Mouse (Mus musculus): ENCODE results near the gene Vmn1r188.
A peak's percentile ranks its signal among the peaks of the same experiment; 100 is the strongest.
"Not testable (repeated sequence)": the region's sequence is repeated elsewhere in the genome, so short reads cannot be mapped to it uniquely, and the experiment has no call there.

Gene Vmn1r188

DNA sequence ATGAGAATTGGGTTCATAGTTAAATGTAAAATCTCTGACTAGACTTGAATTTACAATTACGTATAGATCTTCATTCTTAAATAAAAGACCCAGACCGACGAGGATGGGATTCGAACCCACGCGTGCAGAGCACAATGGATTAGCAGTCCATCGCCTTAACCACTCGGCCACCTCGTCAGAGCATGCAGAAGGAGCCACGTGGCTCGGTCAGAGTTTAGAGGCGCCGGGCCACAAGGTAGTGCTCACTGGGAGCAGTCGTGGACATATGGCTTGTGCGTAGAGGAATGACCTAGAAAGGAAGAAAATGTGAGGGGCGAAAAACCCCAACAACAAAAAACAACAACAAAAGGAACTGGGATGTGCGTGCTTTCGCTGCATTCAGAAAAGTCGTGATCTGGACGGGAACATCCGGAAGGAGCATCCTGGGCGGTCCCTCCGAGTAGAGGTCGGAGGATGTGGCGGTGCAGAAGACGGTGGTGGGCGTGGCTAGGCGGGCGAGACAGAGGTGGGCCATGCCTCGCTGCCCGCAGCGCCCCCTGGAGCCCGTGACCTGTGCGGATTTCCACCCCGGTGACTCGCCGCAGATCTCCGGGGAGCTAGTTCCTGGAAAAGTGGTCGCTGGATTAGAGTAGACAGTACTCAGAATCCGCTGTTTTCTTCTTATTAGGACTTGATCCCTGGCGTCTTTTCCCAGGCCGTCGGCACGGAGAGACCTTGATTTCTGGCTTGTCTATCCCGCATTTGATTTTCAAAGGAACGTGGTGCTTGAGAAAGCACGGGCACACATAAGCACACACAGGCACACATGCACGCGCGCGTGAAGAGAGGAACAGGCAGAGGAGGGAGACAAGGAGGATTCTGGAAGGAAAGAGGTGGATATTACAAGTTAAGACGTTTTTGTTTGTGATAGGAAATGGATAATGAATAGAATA is 33.4 kb upstream of the Vmn1r188 start:
- peak; percentile 95 for DNase-seq

DNA sequence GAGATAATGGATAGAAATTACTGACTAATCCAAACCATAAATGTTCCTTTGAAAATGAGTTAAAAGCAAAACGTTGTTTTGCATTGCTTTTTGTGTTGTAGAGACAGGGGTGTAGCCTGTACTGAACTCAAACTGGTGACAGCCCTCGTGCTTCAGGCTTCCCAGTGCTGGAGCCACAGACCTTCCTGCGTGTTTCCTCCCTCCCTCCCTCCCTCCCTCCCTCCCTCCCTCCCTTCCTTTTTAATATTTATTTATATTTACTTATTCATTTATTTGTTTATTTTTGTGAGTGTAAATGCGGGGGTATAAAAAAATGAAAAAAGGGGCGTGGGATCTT is 32.7 kb upstream of the Vmn1r188 start:
- no peak for DNase-seq

DNA sequence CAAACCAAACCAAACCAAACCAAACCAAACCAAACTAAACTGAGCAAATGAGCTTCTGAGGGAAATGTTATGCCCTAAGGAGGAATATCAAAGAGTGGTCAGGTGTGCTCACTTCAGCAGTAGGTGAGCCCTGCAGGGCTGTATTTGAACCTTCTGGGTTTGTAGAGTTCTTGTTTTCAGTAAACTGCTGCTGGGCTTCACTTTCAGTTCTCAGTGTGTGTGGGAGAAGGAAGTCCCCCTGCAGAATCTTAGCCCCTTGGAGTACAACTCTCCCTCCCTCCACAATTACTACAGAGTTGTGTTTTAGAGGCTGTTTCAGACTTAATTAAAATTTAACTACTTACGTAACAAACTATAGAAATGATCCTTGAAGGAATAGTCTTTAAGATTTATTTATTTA is 30.5 kb upstream of the Vmn1r188 start:
- DNase-seq, result no peak

DNA sequence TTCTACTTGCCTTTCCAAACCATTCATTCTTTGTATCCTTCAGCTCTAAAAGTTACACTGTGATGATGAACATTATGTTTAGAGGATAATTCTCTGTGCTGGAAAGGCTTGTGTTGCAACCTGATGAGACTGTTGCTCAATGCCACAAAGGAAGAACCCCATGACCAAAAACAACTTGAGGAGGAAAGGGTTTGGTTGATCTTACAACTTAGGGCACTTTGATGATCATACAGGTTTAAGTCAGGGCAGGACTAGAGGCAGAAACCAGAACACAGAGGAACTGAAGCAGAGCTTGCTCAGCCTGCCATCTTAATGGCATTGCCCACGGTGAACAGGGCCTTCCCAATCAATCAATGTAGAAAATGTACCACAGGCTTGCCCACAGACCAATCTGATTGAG is 22.8 kb upstream of the Vmn1r188 start:
- DNase-seq, result no peak

DNA sequence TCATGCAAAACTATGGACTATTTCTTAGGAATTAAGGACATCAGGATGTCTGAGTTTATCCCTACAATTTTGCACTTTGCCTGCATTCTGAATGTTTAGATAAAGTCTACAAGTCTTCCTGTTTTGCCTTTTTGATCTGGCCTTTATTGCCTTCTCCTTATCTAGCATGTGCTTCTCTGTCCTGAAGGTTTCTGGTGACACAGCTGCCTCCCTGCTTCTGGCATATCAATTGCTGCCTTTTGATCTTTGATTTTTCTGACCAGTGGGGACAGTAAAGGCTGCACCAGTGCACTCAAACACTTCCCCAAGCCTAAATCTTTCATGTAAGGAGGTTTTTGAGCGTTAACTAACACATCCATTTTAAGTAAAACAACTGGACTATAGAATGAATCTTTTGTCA is 20.8 kb upstream of the Vmn1r188 start:
- DNase-seq, result no peak

DNA sequence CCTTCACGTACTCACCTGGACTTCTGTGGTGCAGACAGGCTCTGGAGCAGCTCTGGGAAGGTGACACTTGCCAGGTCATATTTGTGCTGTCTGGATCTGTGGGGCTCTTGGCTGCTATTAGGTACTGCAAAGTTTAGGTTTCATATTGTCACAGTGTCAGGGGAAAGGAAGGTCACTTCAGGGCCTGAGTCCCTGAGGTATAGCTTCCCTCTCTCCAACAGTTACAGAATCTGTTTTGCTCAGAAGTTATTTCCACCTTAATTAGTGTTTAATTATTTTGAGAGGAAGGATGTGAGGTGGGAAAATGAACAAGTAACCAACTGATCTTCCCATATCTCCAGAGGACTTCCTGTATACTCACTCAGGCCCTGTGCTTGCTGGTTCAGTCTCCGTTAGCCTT is 21.5 kb downstream of the Vmn1r188 start, which contains the start of gene Vmn1r189:
Gene Vmn1r189 (minus strand): TSS at position 101 of the 400 bp plus-strand sequence.
- not testable (repeated sequence) for DNase-seq

DNA sequence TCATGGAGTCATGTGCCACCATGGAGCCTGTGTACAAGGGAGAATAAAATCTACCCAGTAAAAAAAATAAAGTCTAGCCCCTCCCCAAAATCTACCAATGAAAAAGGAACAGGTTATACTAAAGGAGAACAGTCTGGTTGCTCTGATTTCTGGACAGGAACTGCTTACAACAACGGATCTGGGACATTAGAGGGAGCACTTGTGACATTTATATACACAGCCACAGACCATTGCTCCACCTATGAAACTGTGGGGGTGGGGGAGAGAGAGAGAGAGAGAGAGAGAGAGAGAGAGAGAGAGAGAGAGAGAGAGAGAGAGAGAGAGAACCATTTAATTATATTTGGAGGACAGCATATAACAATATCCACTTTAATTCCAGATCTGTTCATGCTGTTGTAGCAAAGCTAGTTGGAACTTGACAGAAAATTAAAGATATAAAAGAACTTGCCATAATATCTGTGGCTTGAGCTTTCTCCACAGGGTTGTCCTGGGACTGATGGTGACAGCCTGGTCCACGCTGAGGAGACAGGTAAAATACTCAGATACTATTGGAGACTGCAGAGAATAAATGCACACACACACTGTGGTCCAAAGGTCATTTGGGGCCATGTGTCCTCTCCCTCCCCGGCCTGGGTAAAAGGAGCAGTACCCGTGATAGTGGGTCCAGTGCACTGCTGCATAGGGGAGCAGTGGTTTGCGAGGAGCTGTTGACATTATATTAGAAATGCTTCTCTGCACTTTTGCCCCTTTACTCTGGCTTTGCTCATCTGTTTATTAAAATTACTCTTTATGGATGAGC is 52.5 kb downstream of the Vmn1r188 start:
- not testable (repeated sequence) for DNase-seq
